Mouse (Mus musculus): Measurements from ENCODE around the gene Ppm1m.

DNA sequence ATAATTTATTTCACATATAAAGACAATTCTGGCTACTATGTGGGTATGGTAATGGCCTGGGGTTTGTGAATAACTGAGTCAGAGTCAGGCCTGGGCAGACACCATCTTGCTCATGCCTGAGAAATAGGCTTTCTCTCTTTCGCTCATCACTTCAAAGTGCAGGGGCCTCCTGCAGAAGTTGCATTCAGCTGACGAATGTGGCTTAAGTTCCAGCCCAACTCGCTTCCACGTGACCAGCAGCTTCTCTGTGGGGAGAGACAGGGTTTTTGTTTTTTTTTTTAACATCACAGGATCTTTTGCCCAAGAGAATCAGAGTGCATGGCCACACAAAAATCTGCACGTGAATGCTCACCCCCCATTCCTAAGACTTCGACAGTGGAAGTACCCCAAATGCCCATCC, 34.4 kb upstream of the Ppm1m start:
- TF ChIP-seq CTCF (IDR thresholded peaks at IDR 0.05) (no peak), POLR2A (IDR thresholded peaks at IDR 0.05; ENCODE audit: insufficient read depth, low read depth, low read length) (no peak)
